Mouse (Mus musculus): ENCODE results near the gene Krt19.

- TF ChIP-seq CTCF (IDR thresholded peaks at IDR 0.05; ENCODE audit: extremely low read depth, insufficient read length, insufficient replicate concordance, low read depth, low read length) (no peak), POLR2A (IDR thresholded peaks at IDR 0.05; ENCODE audit: low read depth, low read length) (no peak)
Measured at GRCm38 (mm10) chr11:100120331-100120730, 28.1 kb downstream of the Krt19 start.
